Mouse (Mus musculus) kidney, postnatal 14 days (tissue): ENCODE measurements at regions not wholly inside any gene's neighbourhood (a gene's known extent, or its start where the extent isn't known, plus 50 kb on each side); places are given as distances from the start of the nearest gene placed in this dataset.
A peak's percentile ranks its signal among the peaks of the same experiment; 100 is the strongest.

ENCODE experiments used
- DNase-seq: peaks from one replicate; pipeline ENCODE4 v3.0.0; 2022; ENCODE audit warnings: mixed read lengths

DNA sequence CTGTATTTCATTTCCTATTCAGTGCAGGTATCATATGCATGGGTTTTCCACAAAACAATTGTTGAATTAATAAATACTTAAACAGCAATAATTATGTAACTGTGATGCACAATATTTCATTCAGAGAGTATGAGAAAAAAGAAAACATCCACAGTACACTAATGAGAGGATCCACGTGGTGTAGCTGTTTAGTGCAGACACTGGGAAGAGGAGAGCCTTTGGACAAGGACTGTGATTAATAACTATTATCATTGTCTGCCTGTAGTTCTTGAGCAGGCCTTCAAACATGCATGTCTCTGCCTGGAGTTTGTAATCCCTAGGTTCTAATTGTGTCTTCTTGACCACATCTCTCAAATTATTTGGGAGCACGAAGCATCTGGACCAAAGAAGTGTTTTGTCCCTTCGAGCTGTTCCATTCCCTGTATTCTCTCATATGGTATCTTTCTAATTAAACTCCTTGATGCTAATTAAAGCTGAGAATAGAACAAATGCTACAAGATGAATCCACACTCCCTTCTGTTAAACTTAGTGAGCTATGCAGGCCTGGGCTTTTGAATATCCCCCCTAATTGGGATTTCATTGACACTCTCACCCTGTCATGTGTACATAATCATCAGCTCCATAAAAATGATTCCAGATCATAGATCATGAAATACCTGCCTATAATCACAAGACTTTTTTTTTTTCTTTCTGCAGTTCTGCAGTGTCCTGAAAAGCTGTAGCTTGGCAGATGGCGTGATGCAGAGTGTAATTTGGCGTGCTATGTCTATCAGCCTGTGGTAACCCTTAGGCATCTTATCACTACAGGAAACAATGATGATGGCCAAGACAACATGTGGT, 1208.9 kb upstream of the G6pd2 start:
- no peak for DNase-seq

DNA sequence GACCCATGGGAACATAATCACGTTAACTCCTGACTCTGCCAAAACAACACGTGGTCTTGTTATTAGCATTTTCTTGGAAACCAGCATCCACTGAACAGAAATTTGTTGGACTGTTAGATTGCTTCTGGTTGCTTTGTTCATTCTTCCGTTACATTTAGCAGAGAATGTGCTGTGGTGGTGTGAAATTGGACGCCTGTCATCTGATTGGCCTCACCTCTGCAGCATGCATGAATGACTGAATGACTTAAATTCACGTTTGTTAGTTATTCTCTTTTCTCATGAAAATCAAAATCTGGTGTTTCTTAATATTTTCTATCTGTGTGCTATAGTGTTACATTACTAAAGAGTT, 1208.3 kb upstream of the G6pd2 start:
- DNase-seq, result no peak

DNA sequence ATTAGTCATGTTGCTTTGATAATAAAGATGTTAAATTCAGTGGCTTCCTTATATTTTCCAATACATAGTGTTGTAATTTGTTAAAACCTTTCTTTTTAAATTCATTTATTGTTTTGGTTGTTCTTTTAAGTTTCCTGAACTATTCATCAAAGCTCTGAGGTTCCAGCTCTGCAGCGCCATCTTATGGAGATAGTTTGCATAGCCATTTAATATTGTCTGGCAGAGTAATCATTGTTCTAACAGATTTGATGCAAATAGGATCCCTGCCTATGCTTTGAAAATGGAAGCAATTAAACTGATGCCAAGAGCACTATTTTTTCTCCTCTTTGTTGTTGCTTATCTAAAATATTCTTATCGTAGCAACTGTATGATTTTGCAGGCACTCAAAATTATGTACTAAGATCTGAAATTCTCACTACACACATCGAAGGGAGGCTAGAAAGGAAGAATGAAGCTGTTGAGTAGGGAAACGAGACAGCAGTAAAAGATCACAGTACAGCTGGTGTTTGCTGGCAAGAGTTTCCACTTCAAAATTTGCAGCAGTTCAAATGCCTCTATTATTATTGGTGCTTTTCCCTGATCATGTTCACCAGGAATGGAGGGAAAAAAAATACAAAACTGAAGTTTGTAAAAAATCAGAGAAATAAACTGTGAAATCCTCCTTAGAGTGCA, 1199.5 kb upstream of the G6pd2 start:
- DNase-seq, result peak; percentile 12
